Mouse (Mus musculus) frontal cortex, postnatal 14 days (tissue): ENCODE measurements around the gene Gm4767.
A peak's percentile ranks its signal among the peaks of the same experiment; 100 is the strongest.
"Not testable (repeated sequence)": the region's sequence is repeated elsewhere in the genome, so short reads cannot be mapped to it uniquely, and the experiment has no call there.

ENCODE experiments used
- DNase-seq, 2 experiments: peaks; one replicate each; pipeline ENCODE4 v3.0.0; 2022; ENCODE audit warnings: low spot score in 2 of 2

The Gm4767 gene

GRCm38 (mm10) chr10:81811899-81812298 is at the start of gene Gm4767:
Gene Gm4767 (plus strand): TSS chr10:81812186.
- DNase-seq: not testable (repeated sequence)

DNA sequence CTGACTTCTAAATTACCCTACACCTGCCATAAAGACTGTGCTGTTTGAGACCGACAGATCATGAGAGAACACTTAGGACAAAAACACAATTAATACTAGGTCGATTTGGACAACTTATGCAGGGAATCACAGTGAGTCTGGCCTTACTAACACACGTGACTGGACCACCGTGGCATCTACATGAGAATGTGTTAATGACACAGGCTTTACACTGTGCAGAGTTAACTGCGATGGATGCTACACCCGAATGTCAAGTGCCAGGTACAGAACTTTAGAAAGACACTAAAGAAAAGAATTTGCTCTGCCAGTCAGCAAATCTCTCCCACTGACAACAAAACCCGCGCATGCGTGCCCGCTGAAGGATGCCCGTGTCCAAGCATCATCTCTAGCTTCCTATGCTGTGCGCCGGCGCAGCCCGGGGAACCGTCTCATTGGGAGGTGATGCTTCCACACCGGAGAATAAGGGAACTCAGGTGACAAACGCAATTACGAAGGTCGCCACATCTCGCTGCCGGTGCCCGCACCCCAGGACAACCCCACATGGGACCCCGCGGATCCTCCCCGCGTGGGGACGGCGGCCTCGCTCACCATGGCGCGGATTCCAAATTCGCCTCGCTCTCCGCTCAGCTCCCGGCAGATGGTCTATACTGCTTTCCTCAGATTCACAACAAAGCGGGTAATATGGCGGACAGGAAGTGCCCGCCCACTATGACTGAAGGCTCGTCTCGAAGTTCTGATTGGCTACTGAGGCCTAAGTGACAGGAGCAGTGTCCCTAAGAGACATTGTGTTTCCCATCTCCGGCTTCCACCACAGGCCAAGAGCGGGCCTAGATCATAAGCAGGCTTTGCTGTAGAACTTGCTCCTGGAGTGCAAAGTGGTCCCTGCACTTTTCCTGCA is 41.2 kb upstream of the Gm4767 start, which contains the start of gene Gm3055:
Gene Gm3055 (minus strand): TSS at position 656 of the 898 bp plus-strand sequence.
- DNase-seq: not testable (repeated sequence)

- not testable (repeated sequence) for DNase-seq
Observed at GRCm38 (mm10) chr10:81771404-81771777, 40.6 kb upstream of the Gm4767 start.

DNA sequence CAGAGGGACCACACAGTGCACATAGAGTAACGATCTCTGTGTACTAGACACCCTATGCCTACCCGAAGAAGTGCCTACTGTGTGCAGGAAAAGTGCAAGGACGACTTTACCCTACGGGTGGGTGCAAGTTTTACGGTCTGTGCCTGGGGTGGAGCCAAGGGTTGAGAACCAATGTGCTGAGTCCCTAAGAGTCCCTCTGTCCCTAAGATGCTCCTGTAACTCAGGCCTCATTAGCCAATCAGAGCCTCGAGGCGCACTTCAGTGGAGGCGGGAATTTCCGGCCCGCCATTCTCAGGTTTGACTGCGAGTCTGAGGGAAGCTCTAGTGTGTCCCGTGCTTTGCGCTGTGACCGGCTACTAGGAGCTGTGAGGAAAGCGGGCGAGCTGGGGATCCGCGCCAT is 34.2 kb downstream of the Gm4767 start:
- DNase-seq: not testable (repeated sequence)

DNA sequence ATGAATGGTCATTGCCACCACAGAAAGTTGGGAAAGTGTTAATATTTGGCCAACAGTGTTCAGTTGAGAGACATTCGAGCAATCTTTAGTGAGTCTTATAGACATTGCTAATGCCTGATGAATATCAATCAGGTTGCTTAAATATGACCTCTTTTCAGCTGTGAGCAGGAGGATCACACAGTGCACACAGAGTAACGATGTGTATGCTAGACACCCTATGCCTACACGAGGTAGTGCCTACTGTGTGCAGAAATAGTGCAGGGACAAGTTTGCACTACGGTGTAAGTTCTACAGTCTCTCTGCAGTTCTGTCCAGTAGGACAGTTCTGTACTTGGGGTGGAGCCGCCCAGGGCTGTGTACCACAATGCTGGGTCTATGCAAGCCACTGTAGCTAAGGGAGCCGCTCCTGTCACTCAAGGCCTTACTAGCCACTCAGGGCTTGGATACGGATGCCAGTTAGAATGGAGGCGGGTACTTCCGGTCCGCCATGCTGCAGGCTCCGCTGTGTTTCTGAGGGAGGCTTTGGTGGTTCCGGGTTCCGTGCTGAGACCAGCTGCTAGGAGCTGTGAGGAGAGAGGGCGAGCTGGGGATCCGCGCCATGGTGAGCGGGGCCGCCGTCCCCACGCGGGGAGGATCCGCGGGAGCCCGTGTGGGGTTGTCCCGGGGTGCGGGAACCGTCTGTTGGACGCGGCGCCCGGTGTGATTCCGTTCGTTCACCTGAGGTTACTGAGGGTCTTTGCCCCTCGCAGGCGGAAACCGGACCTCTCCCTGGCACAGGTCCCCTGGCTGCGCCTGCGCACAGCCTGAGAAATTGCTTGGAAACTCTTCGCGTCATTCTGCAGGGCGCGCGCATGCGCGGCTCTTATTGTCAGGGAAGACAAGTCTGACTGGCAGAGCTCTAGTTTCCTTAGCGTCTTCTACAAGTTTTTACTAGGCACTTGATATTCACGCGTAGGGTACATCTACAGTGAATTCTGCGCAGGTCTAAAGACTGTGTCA is 51.7 kb downstream of the Gm4767 start, which contains the start of gene Gm32687:
Gene Gm32687 (plus strand): TSS at position 526 of the 999 bp plus-strand sequence.
- peak; percentile 2 to 6 for DNase-seq
